Mouse (Mus musculus): Measurements from ENCODE around the gene Cdh22. TPM values are rescaled to one million over a fixed set of nuclear protein-coding genes. Genes with fewer than 3 reads are reported as not detected.
A peak's percentile ranks its signal among the peaks of the same experiment; 100 is the strongest.

Gene Cdh22
- total RNA-seq, 2 experiments from 2014 or later: 20.4 to 23.1 TPM

DNA sequence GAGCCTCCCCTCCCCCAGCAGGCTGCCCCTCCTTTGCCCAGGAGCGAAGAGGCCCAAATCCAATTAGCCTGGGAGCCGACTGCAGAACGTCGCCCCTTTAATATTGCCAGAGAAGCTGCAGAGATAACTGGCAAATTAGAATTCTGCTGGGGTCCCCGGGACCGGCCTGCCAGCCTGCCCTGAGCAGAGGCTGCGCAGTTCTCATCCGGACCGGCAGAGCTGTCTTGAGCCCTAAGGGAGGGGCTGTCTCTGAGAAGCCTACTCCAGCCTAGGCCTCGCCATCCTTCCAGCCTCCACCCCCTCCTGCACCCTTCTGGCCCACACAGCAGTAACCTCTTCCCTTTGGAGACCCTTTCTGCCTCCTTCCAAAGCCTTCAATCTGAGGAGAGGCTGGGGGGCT lies 19.2 kb upstream of the Cdh22 start:
- DNase-seq (ENCODE audit: extremely low spot score in 1 of 2, low spot score in 2 of 2): no peak
- intact Hi-C loops (cut with DNase I): no loop called here

GRCm38 (mm10) chr2:165253269-165253668 lies 18.6 kb upstream of the Cdh22 start:
- intact Hi-C loops (cut with DNase I): no loop called here
- no peak for DNase-seq (ENCODE audit: extremely low spot score in 1 of 2, low spot score in 2 of 2)

DNA sequence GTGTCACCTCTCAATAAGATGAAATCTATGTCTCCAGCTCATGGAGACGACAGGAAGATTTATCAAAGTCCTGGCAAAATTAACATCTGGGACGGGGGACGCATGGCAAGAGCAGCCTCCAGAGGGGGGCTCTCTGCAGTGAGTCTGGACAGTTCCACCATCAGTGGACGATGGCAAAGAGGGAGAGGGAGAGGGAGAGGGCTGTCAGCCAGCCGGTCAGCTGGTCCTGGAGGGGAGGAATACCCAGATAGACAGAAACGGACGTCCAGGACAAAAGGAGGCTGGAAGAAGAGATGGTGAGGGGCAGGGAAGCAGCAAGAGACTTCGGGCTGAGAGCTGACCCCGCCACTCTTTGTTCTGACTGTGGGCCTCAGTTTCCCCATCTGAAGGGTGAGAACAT lies 18.1 kb upstream of the Cdh22 start:
- DNase-seq (ENCODE audit: extremely low spot score in 1 of 2, low spot score in 2 of 2): no peak
- intact Hi-C loops (cut with DNase I): no loop called here

DNA sequence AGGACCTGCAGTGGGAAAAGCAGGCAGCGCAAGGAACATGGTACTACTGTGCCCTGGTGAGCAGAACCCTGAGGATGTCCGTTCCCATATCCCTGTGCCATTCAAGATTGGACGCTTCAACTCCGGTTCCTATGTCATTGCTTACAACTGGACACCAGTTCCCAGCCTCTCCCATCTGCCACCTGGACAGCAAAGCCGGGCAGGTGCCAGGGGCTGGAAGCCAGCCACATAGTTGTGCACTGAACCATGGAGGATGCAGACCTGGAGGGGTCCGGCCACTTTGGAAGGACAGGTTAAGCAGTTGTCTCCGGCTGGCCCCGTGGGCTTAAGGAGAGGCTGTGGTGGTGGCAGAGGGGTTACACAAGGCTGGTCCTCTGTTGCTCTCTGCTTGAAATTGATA lies 17.7 kb upstream of the Cdh22 start:
- intact Hi-C loops (cut with DNase I): no loop called here
- no peak for DNase-seq (ENCODE audit: extremely low spot score in 1 of 2, low spot score in 2 of 2)

DNA sequence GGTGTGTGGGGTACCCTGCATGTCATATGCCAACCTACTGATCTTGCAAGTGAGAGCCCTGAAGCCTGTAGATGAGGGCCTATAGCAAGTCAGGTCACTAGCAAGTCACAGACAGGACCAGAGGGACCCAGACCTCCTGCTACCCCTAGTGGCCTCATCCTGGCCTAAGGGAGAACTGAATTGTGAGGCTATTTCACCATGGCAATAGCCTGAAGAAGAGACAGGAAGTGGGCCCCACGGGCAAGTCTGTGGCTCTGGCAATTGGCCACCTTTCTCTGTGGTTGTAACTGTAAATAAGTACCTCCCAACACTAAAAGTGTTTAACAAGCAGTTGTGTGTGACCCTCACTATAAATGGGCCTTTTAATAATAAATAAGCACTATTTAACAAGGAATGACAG lies 16.2 kb upstream of the Cdh22 start:
- intact Hi-C loops (cut with DNase I): no loop called here
- no peak for DNase-seq (ENCODE audit: extremely low spot score in 1 of 2, low spot score in 2 of 2)

DNA sequence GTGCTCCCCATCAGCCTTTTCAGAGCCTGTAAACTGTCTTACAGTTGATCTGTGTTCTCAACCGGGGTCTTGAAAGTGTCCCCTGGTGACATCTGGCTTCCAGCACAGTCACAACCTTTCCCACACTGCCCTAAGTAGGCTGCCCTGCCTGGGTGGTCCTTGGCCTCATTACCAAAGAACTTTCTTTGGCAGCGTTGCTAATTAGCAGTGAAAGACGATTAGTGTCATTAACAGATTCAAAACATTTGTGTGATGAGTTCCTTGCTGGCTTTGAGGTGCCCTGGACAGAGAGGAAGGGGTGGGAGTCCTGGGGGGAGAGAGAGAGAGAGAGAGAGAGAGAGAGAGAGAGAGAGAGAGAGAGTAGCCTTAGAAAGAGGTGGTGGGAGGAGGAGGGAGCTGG lies 14.3 kb upstream of the Cdh22 start:
- intact Hi-C loops (cut with DNase I): no loop called here
- no peak for DNase-seq (ENCODE audit: extremely low spot score in 1 of 2, low spot score in 2 of 2)

DNA sequence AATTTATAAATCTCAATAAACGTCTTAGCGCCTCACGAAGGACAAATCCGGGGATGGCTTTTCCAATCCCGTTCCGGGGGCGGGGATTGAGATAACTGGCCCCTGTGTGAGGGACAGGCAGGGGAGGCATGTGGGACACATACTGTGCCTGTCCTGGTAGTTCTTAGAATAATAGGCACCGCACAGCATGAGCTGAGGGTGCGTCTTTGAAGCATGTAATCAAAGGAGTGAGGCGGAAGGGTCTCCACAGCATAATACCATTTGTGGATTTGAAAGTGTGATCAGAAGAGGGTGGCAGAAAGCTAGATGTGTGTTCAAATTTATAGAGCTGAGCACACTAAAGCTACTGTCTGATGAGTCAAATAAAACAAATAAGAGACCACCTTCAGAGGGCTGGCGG lies 11.7 kb upstream of the Cdh22 start:
- intact Hi-C loops (cut with DNase I): no loop called here
- DNase-seq (ENCODE audit: extremely low spot score in 1 of 2, low spot score in 2 of 2): no peak

DNA sequence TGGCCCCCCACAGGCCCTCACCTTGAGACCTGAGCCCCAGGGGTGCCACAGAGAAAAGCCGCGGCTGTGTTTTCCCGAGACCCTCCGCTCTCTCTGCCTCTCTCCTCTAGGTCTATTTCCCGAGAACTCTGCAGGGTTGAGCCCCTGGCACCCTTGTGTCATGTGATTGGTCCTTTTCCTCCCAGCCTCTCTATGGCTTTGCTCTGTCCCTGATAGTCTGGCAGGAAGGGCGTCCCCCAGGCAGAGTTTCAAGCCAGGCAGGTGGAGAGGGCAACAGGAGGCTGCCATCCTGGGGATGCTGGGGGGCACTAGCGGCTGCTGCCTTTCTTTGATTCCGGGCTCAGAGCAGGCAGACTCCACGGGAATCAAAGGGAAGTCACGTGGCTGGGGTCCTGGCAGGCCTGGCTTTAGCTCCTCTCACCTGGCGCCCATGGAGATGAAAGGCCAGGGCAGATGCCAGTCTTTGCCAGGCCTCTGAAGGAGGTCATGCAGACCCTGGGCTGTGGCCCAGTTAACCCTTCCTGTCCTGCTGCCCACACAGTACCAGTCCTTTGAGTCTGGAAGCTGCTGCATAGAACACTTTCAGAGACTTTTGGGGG lies 8.6 kb upstream of the Cdh22 start:
- intact Hi-C loops (cut with DNase I): no loop called here

DNA sequence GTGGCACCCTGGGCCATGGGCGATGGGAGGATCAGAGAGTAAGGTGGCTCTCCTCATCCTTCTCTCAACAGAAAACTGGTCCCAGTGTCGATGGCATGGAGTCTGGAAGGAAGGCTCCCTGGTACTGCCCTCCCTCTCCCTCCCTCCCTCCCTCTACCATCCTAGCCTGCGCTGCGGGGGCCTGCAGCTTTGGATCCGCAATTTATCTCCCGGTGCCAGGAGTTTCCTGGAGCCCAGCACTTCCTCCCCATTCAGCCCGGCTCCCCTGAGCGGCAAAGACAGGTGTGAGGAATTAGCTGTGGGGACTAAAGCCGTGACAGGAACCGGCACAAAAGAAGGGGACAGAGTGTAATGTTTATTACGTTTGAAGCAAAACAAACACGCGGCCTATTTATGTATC lies 7.9 kb upstream of the Cdh22 start:
- intact Hi-C loops (cut with DNase I): no loop called here
- no peak for DNase-seq (ENCODE audit: extremely low spot score in 1 of 2, low spot score in 2 of 2)

More for the DNA sequence above, 8.6 kb upstream of the Cdh22 start:
- DNase-seq (ENCODE audit: extremely low spot score in 1 of 2, low spot score in 2 of 2): no peak

DNA sequence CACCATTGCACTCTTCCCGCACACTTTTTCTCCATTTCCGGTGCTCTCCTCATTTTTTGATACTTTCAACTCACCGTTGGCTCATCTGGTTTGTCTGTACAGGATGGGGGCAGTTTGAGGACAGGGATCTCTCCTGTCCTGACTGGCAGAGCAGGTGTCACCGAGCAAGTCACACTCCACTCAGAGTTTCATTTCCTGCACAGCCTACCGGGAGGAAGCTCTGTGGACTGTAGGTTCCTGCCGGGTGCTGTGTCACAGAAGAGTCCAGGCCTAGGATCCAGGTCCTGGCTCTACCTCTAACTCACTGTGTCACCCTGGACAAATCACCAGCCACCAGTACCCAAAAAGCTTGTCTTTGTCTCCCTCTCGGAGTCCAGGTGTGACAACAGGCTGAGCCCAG lies 7.1 kb upstream of the Cdh22 start:
- intact Hi-C loops (cut with DNase I): no loop called here
- DNase-seq (ENCODE audit: extremely low spot score in 1 of 2, low spot score in 2 of 2): no peak

DNA sequence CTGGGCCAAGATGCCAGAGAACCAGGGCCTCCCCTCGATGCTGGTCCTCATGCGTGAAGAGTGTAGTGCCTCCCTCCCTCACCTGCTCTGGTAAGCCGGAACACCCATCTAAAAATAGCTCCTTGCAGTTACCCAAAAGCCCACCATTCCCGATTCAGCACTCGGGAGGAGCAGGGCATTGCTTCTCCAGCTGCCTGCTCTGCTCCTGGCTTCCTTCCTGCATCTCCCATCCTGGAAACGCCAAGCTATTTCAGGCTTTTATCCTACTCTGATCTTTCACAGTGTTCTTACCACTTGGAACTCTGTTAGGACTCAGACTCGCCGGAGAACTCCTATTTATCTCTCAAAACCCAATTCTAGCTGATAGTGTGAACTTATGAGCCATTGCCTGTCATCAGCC lies 5.7 kb upstream of the Cdh22 start:
- intact Hi-C loops (cut with DNase I): no loop called here
- DNase-seq (ENCODE audit: extremely low spot score in 1 of 2, low spot score in 2 of 2): peak in 1 of 2 experiments; percentile 38

DNA sequence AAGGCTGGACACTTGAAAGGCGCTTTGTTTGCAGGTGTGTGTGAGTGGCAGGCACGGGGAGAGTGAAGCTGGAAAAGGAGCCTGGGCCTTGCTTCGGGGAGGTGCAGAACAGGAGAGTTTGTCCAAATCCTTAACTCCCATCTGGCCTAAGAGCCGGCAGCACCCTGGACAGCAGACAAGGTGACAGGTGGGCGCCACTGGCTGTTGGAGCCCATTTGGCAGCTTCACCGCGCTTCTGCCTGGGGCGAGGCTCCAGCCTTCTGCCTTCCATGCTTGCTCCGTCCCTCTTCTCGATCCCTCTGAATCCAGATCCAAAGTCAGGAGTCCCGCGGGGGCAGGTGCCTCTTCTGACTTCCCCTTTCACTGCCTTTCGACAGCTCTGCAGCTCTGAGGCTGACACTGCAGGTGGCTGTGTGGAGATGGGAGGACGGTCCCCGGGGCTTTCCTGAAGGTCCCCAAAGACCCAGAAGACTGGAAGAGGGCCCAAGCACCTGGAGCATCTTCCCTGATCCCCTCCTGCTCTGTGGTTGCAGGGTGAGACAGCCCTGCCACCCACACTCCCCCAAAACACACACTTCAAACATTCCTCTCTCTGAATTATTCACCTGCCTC lies 5.0 kb upstream of the Cdh22 start:
- intact Hi-C loops (cut with DNase I): loop anchor here (5.0 kb wide), 1 partner anchor 162 kb away; no protein-coding TSS in a partner anchor
- DNase-seq (ENCODE audit: extremely low spot score in 1 of 2, low spot score in 2 of 2): no peak

GRCm38 (mm10) chr2:165238416-165239145 lies 3.9 kb upstream of the Cdh22 start:
- intact Hi-C loops (cut with DNase I): loop anchor here (5.0 kb wide), 1 partner anchor 161 kb away; no protein-coding TSS in a partner anchor

DNA sequence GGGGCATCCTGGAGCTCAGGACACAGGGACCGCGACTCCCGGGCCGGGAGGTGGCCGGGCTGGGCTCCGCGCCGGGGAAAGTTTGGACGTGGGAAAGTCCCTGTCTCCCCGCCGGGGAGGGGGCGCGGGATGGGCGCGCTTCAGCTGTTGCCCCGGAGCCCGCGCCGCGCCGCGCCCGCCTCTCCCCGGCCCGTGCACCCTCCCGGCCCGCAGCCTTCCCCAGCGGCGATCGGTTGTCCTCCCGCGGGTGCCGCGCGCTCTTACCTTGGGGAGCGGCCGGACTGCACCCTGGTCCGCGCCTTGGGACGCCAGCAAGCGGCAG lies 401 bp downstream of the Cdh22 start:
- no peak for DNase-seq (ENCODE audit: extremely low spot score in 1 of 2, low spot score in 2 of 2)
- intact Hi-C loops (cut with DNase I): loop anchor here (2.0 kb wide), 1 partner anchor 43 kb away; no protein-coding TSS in a partner anchor

More at GRCm38 (mm10) chr2:165238416-165239145, 3.9 kb upstream of the Cdh22 start:
- DNase-seq (ENCODE audit: extremely low spot score in 1 of 2, low spot score in 2 of 2): no peak

DNA sequence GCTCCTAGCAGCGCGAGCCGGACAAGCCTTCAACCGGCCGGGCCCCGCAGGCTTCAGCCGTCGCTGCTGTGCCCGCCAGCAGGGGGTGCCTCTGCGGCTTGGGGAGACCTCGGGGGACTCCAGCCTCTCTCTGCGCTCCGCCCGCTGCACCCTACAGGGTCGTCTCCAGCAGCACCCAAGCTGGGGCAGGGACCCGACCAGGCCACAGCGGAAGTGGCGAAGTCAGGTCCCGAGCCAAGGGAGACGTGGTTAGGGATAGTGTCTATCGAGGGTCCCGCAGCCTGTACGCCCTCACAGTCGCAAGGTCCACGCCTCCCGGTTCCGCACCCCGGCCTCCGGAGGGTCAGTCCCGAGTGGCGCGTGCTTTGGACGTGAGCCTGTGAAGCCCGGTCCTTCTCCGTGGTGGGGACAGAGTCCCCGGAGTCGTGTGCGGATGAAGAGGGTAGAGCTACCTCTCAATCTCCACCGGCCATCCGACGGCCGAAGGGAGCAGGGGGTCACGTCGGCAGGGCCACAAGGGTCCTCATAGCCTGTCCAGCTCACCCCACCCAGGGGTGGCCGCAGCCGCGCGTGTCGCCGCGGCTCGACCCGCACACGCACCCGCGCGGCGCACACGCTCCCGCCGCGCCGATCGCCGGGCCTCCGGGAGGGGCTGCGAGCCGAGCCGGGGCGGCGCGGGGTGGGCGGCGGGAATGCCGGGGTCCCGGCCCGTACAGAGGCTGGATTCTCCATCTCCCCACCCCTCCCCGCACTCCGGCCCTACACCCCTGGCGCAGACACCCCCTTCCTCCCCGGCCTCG lies 962 bp downstream of the Cdh22 start:
- intact Hi-C loops (cut with DNase I): loop anchor here (2.0 kb wide), 1 partner anchor 43 kb away; no protein-coding TSS in a partner anchor
- peak in 1 of 2 experiments; percentile 77 for DNase-seq (ENCODE audit: extremely low spot score in 1 of 2, low spot score in 2 of 2)

DNA sequence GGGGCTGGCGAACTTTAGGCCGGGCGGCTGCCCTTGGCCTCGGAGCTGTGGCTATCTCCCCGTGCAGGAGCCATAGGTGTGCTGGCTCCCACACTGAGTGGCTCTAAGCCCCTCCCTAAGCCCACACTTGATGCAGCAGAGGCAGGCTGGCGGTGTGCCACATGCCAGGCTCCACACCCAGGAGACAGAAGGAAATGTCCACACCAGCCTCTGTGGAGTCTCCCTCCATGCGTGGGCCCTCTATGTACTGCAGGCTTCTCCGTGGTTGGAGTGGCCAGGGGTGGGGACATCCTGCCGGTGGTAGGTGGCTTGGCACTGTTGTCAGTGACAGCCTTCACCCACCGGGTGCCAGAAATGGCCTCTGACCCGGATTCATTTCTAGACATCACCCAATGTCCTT lies 5.6 kb downstream of the Cdh22 start:
- no peak for DNase-seq (ENCODE audit: extremely low spot score in 1 of 2, low spot score in 2 of 2)
- intact Hi-C loops (cut with DNase I): no loop called here

DNA sequence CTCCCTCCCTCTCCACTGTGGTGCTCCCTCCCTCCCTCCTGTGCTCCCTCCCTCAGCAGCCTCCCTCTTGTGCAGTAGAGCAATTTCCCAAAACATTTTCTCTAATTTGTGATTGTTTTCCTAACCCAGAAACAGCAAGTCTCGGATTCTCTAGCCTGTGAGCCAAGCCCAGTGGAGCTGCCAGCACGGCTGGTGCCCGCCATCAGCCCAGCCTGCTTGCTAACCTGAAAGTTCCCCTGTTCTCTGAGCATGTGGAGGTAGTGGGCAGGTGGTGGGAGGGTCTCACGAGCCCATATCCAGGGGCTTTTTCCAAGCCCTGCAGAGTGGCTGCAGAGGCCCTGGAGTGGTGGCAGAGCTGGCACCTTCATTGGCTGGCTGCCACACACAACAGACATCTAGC lies 10.8 kb downstream of the Cdh22 start:
- intact Hi-C loops (cut with DNase I): no loop called here
- peak in 1 of 2 experiments; percentile 33 for DNase-seq (ENCODE audit: extremely low spot score in 1 of 2, low spot score in 2 of 2)

DNA sequence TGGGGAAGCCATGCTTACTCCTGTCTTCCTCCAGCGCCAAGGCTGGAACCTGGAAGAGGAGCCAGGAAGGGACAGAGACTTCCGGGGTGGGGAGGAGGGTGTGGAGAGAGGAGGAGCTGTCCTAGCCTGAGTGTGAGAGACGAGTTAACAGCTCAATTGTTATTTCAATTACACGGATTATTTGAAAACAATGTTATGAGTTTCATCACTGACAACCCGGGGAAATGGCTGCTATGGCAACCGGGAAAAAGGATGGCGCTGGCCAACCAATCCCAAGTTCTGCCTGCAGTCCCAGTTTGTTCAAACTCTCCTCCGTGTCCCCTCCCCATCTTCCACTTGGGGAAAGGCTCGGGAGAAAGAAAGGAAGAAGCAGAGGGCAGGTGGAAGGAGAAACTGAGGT lies 12.7 kb downstream of the Cdh22 start:
- DNase-seq (ENCODE audit: extremely low spot score in 1 of 2, low spot score in 2 of 2): no peak
- intact Hi-C loops (cut with DNase I): no loop called here

DNA sequence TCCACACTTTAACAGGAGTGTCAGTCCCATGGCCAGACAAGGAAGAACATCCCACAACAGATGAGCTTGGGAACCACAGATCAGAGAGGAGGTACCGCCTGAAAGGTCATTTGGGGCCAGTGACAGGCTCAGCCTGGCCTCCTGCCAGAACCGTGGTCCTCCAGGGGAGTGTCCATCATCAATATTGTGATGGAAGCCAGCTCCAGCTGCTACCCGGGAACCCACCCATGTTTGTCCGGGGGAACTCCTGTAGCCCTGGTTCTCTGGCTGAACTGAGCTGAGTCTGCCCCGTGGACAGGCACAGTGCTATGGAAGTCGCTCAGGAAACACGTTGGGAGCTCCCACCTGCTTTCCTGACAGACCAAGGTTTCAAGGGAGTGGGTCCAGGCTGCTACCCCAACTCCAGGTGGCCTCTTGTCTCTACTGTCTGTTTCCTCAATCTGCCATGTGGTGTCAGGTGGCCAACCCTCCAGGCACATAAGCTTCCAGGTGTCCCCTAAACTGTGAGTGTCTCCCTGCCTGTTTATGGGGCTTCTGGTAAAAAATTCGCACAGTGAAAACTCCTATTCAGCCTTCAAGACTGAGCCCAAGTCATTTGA lies 14.2 kb downstream of the Cdh22 start:
- DNase-seq (ENCODE audit: extremely low spot score in 1 of 2, low spot score in 2 of 2): no peak
- intact Hi-C loops (cut with DNase I): no loop called here

Data from left cerebral cortex, postnatal 10 days (tissue).